Mouse (Mus musculus): Measurements from ENCODE around the gene Cox10. TPM values are rescaled to one million over a fixed set of nuclear protein-coding genes. Genes with fewer than 3 reads are reported as not detected.

Cox10 gene
- polyA plus RNA-seq, 1 experiment from 2014 or later = 24.7 TPM

- Histone ChIP-seq H3K9ac (ENCODE audit: low read depth, low read length) (no peak overlapping the region), H3K4me1 (ENCODE audit: control insufficient read depth, insufficient read depth, low read length) (peaks cover 14% of the 10 kb centered on the region), H3K4me2 (ENCODE audit: low read depth, low read length) (no peak overlapping the region), H3K27me3 (replicated peaks; ENCODE audit: control insufficient read depth, insufficient read depth, low read length) (no peaks in the 10 kb centered on the region), H3K9me3 (ENCODE audit: control insufficient read depth, low read length) (no peaks in the 10 kb centered on the region), H3K4me3 (ENCODE audit: low read depth, low read length) (no peak overlapping the region), H3K27ac (replicated peaks; ENCODE audit: low read depth, low read length) (0 out of 2 replicates have a peak overlapping the region, but pooled peaks have one; percentile 44), H3K36me3 (ENCODE audit: control insufficient read depth, insufficient read depth, low read length) (no peaks in the 10 kb centered on the region)
- ATAC-seq (ENCODE audit: low read depth) (no peak), DNase-seq (ENCODE audit: low spot score) (no peak)
- 47% methylated on average over 15 of the region's 15 CpGs for WGBS
Observed at GRCm38 (mm10) chr11:64023380-64023981, 55.8 kb downstream of the Cox10 start.

- DNase-seq (ENCODE audit: low spot score) = no peak
- Histone ChIP-seq H3K27me3 (replicated peaks; ENCODE audit: control insufficient read depth, insufficient read depth, low read length) (no peaks in the 10 kb centered on the region), H3K4me3 (ENCODE audit: low read depth, low read length) (no peak overlapping the region), H3K4me2 (ENCODE audit: low read depth, low read length) (no peak overlapping the region), H3K9me3 (ENCODE audit: control insufficient read depth, low read length) (no peaks in the 10 kb centered on the region), H3K27ac (replicated peaks; ENCODE audit: low read depth, low read length) (no peak overlapping the region), H3K36me3 (ENCODE audit: control insufficient read depth, insufficient read depth, low read length) (no peaks in the 10 kb centered on the region), H3K4me1 (ENCODE audit: control insufficient read depth, insufficient read depth, low read length) (peaks cover 14% of the 10 kb centered on the region), H3K9ac (ENCODE audit: low read depth, low read length) (no peak overlapping the region)
- WGBS = 45% methylated on average over 9 of the region's 9 CpGs
- no peak for ATAC-seq (ENCODE audit: low read depth)
Observed at GRCm38 (mm10) chr11:64022403-64023047, 56.7 kb downstream of the Cox10 start.

- Histone ChIP-seq H3K9me3 (ENCODE audit: control insufficient read depth, low read length) (no peaks in the 10 kb centered on the region), H3K36me3 (ENCODE audit: control insufficient read depth, insufficient read depth, low read length) (no peaks in the 10 kb centered on the region), H3K9ac (ENCODE audit: low read depth, low read length) (no peak overlapping the region), H3K27me3 (replicated peaks; ENCODE audit: control insufficient read depth, insufficient read depth, low read length) (no peaks in the 10 kb centered on the region), H3K4me1 (ENCODE audit: control insufficient read depth, insufficient read depth, low read length) (peaks cover 23% of the 10 kb centered on the region), H3K4me2 (ENCODE audit: low read depth, low read length) (no peak overlapping the region), H3K27ac (replicated peaks; ENCODE audit: low read depth, low read length) (no peak overlapping the region), H3K4me3 (ENCODE audit: low read depth, low read length) (no peak overlapping the region)
- 78% methylated on average over 8 of the region's 8 CpGs for WGBS
- ATAC-seq (ENCODE audit: low read depth) (no peak), DNase-seq (ENCODE audit: low spot score) (no peak)
Observed at GRCm38 (mm10) chr11:64019235-64019634, 60.0 kb downstream of the Cox10 start.

GRCm38 (mm10) chr11:64018165-64018564 is 61.1 kb downstream of the Cox10 start:
- no peak overlapping the region for H3K27ac ChIP-seq (replicated peaks; ENCODE audit: low read depth, low read length)
- no peaks in the 10 kb centered on the region for H3K27me3 ChIP-seq (replicated peaks; ENCODE audit: control insufficient read depth, insufficient read depth, low read length)
- H3K4me1 ChIP-seq (ENCODE audit: control insufficient read depth, insufficient read depth, low read length) = 0 out of 2 replicates have a peak, but pooled peaks cover 12% of the 10 kb centered on the region
- no peaks in the 10 kb centered on the region for H3K36me3 ChIP-seq (ENCODE audit: control insufficient read depth, insufficient read depth, low read length)
- no peaks in the 10 kb centered on the region for H3K9me3 ChIP-seq (ENCODE audit: control insufficient read depth, low read length)
- no peak overlapping the region for H3K4me3 ChIP-seq (ENCODE audit: low read depth, low read length)
- WGBS = 73% methylated on average over 5 of the region's 5 CpGs
- H3K4me2 ChIP-seq (ENCODE audit: low read depth, low read length) = no peak overlapping the region
- no peak overlapping the region for H3K9ac ChIP-seq (ENCODE audit: low read depth, low read length)
- DNase-seq (ENCODE audit: low spot score) = no peak
- no peak for ATAC-seq (ENCODE audit: low read depth)

- WGBS = 68% methylated on average over 6 of the region's 6 CpGs
Observed at GRCm38 (mm10) chr11:64015309-64015708, 64.0 kb downstream of the Cox10 start.

GRCm38 (mm10) chr11:64010724-64011496 is 68.4 kb downstream of the Cox10 start:
- DNase-seq (ENCODE audit: low spot score) (no peak), ATAC-seq (ENCODE audit: low read depth) (no peak)
- Histone ChIP-seq H3K36me3 (ENCODE audit: control insufficient read depth, insufficient read depth, low read length) (no peaks in the 10 kb centered on the region), H3K4me3 (ENCODE audit: low read depth, low read length) (no peak overlapping the region), H3K9me3 (ENCODE audit: control insufficient read depth, low read length) (no peaks in the 10 kb centered on the region), H3K9ac (ENCODE audit: low read depth, low read length) (no peak overlapping the region), H3K27me3 (replicated peaks; ENCODE audit: control insufficient read depth, insufficient read depth, low read length) (no peaks in the 10 kb centered on the region), H3K27ac (replicated peaks; ENCODE audit: low read depth, low read length) (no peak overlapping the region), H3K4me1 (ENCODE audit: control insufficient read depth, insufficient read depth, low read length) (peaks cover 12% of the 10 kb centered on the region; the same call in 1 of the 2 replicates), H3K4me2 (ENCODE audit: low read depth, low read length) (no peak overlapping the region)
- 76% methylated on average over 22 of the region's 22 CpGs for WGBS

More at GRCm38 (mm10) chr11:64015309-64015708, 64.0 kb downstream of the Cox10 start:
- no peak overlapping the region for H3K27ac ChIP-seq (replicated peaks; ENCODE audit: low read depth, low read length)
- ATAC-seq (ENCODE audit: low read depth) (no peak), DNase-seq (ENCODE audit: low spot score) (no peak)
- H3K9me3 ChIP-seq (ENCODE audit: control insufficient read depth, low read length) = no peaks in the 10 kb centered on the region
- H3K27me3 ChIP-seq (replicated peaks; ENCODE audit: control insufficient read depth, insufficient read depth, low read length) = no peaks in the 10 kb centered on the region
- H3K4me2 ChIP-seq (ENCODE audit: low read depth, low read length) = no peak overlapping the region
- H3K9ac ChIP-seq (ENCODE audit: low read depth, low read length) = no peak overlapping the region
- no peak overlapping the region for H3K4me3 ChIP-seq (ENCODE audit: low read depth, low read length)
- peaks cover 12% of the 10 kb centered on the region; the same call in 1 of the 2 replicates for H3K4me1 ChIP-seq (ENCODE audit: control insufficient read depth, insufficient read depth, low read length)
- H3K36me3 ChIP-seq (ENCODE audit: control insufficient read depth, insufficient read depth, low read length) = no peaks in the 10 kb centered on the region

- no peaks in the 10 kb centered on the region for H3K36me3 ChIP-seq (ENCODE audit: control insufficient read depth, insufficient read depth, low read length)
- no peaks in the 10 kb centered on the region for H3K27me3 ChIP-seq (replicated peaks; ENCODE audit: control insufficient read depth, insufficient read depth, low read length)
- DNase-seq (ENCODE audit: low spot score) = no peak
- no peak overlapping the region for H3K9ac ChIP-seq (ENCODE audit: low read depth, low read length)
- 73% methylated on average over 4 of the region's 4 CpGs for WGBS
- no peak overlapping the region for H3K27ac ChIP-seq (replicated peaks; ENCODE audit: low read depth, low read length)
- no peak overlapping the region for H3K4me2 ChIP-seq (ENCODE audit: low read depth, low read length)
- no peak for ATAC-seq (ENCODE audit: low read depth)
- H3K9me3 ChIP-seq (ENCODE audit: control insufficient read depth, low read length) = no peaks in the 10 kb centered on the region
- H3K4me1 ChIP-seq (ENCODE audit: control insufficient read depth, insufficient read depth, low read length) = peaks cover 13% of the 10 kb centered on the region
- no peak overlapping the region for H3K4me3 ChIP-seq (ENCODE audit: low read depth, low read length)
Observed at GRCm38 (mm10) chr11:64004152-64004551, 75.1 kb downstream of the Cox10 start.

GRCm38 (mm10) chr11:64003484-64003883 is 75.8 kb downstream of the Cox10 start:
- H3K27ac ChIP-seq (replicated peaks; ENCODE audit: low read depth, low read length) = no peak overlapping the region
- H3K27me3 ChIP-seq (replicated peaks; ENCODE audit: control insufficient read depth, insufficient read depth, low read length) = no peaks in the 10 kb centered on the region
- ATAC-seq (ENCODE audit: low read depth) = peak; percentile 92
- 53% methylated on average over 3 of the region's 3 CpGs for WGBS
- no peaks in the 10 kb centered on the region for H3K9me3 ChIP-seq (ENCODE audit: control insufficient read depth, low read length)
- H3K4me1 ChIP-seq (ENCODE audit: control insufficient read depth, insufficient read depth, low read length) = peaks cover 13% of the 10 kb centered on the region
- H3K9ac ChIP-seq (ENCODE audit: low read depth, low read length) = no peak overlapping the region
- no peak overlapping the region for H3K4me3 ChIP-seq (ENCODE audit: low read depth, low read length)
- no peaks in the 10 kb centered on the region for H3K36me3 ChIP-seq (ENCODE audit: control insufficient read depth, insufficient read depth, low read length)
- no peak overlapping the region for H3K4me2 ChIP-seq (ENCODE audit: low read depth, low read length)
- peak; percentile 75 for DNase-seq (ENCODE audit: low spot score)

Measured in embryonic facial prominence, embryonic 14.5 days (tissue).